Mouse (Mus musculus) spleen, postnatal 4 days (tissue): ENCODE measurements at regions not wholly inside any gene's neighbourhood (a gene's known extent, or its start where the extent isn't known, plus 50 kb on each side); places are given as distances from the start of the nearest gene placed in this dataset.

Source experiments
- DNase-seq, 2 experiments: peaks; one replicate each; pipeline ENCODE4 v3.0.0; 2022; ENCODE audit warnings: low spot score in 2 of 2

- no peak for DNase-seq
These were observed 143.1 kb upstream of the Mrps10 start for GRCm38 (mm10) chr17:47225306-47226269.

GRCm38 (mm10) chr17:47221068-47221796 lies 147.5 kb upstream of the Mrps10 start:
- no peak for DNase-seq

- DNase-seq = no peak
These were observed 148.8 kb upstream of the Mrps10 start for GRCm38 (mm10) chr17:47219846-47220245.

- no peak for DNase-seq
These were observed 152.2 kb upstream of the Mrps10 start for GRCm38 (mm10) chr17:47216490-47216889.

- no peak for DNase-seq
These were observed 152.8 kb upstream of the Mrps10 start for GRCm38 (mm10) chr17:47215841-47216240.

- no peak for DNase-seq
These were observed 154.6 kb upstream of the Mrps10 start for GRCm38 (mm10) chr17:47214111-47214510.

- no peak for DNase-seq
These were observed 158.1 kb upstream of the Mrps10 start for GRCm38 (mm10) chr17:47210441-47211196.

- DNase-seq = no peak
These were observed 159.7 kb upstream of the Mrps10 start for GRCm38 (mm10) chr17:47208886-47209585.

GRCm38 (mm10) chr17:47207471-47207870 lies 161.2 kb upstream of the Mrps10 start:
- no peak for DNase-seq

GRCm38 (mm10) chr17:47204470-47205162 lies 164.1 kb upstream of the Mrps10 start:
- DNase-seq = no peak

- DNase-seq = no peak
These were observed 169.5 kb upstream of the Mrps10 start for GRCm38 (mm10) chr17:47199206-47199605.

- no peak for DNase-seq
These were observed 170.7 kb upstream of the Mrps10 start for GRCm38 (mm10) chr17:47197957-47198356.

- DNase-seq = no peak
These were observed 171.7 kb upstream of the Mrps10 start for GRCm38 (mm10) chr17:47196992-47197391.

- no peak for DNase-seq
These were observed 172.7 kb upstream of the Mrps10 start for GRCm38 (mm10) chr17:47195981-47196380.

- DNase-seq = no peak
These were observed 174.1 kb upstream of the Mrps10 start for GRCm38 (mm10) chr17:47194463-47195012.

GRCm38 (mm10) chr17:47191416-47191815 lies 177.3 kb upstream of the Mrps10 start:
- no peak for DNase-seq

GRCm38 (mm10) chr17:47189770-47190169 lies 178.9 kb upstream of the Mrps10 start:
- DNase-seq = no peak

- DNase-seq = no peak
These were observed 173.8 kb upstream of the Ubr2 start for GRCm38 (mm10) chr17:47184148-47184547.

- DNase-seq = no peak
These were observed 171.8 kb upstream of the Ubr2 start for GRCm38 (mm10) chr17:47182118-47182517.

GRCm38 (mm10) chr17:47179410-47179809 lies 169.1 kb upstream of the Ubr2 start:
- no peak for DNase-seq
